Comparison of ENCODE assay signal across 8 mouse cellular contexts in genomic region chr10:118869591-118870001, GRCm38 (mm10). TPM values are rescaled to one million over a fixed set of nuclear protein-coding genes. Genes with fewer than 3 reads are reported as not detected.
DNase-seq lines count a peak whose midpoint lies in the region; ATAC-seq and TF ChIP-seq lines count a peak whose summit lies in the region.

No protein-coding gene starts in this region.

- peak overlapping the region; percentile 97 for H3K27ac ChIP-seq in hindbrain, embryonic 15.5 days (replicated peaks)
- H3K27ac ChIP-seq in left cerebral cortex, adult 2 months, result peak overlapping the region; percentile 90
- H3K27ac ChIP-seq in macrophage, result peak overlapping the region; percentile 51

- no peaks in the 10 kb centered on the region for H3K27me3 ChIP-seq in hindbrain, embryonic 15.5 days

- H3K36me3 ChIP-seq in hindbrain, embryonic 15.5 days, result 0 out of 2 replicates have a peak, but pooled peaks cover 3% of the 10 kb centered on the region
- peaks cover 8% of the 10 kb centered on the region; the same call in 1 of the 2 replicates for H3K36me3 ChIP-seq in macrophage (ENCODE audit: inconsistent target)

- H3K9ac ChIP-seq in hindbrain, embryonic 15.5 days, result peak overlapping the region; percentile 95

- no peak for TF ChIP-seq CTCF in left cerebral cortex, adult 2 months (IDR thresholded peaks at IDR 0.05)

- peaks cover 36% of the 10 kb centered on the region for H3K4me1 ChIP-seq in hindbrain, embryonic 15.5 days (replicated peaks)

- peak overlapping the region; percentile 91 for H3K4me2 ChIP-seq in hindbrain, embryonic 15.5 days

- peaks cover 37% of the 10 kb centered on the region for H3K79me2 ChIP-seq in macrophage (ENCODE audit: inconsistent target)

- H3K4me3 ChIP-seq in hindbrain, embryonic 15.5 days, result peak overlapping the region; percentile 97
- peak overlapping the region; percentile 91 for H3K4me3 ChIP-seq in left cerebral cortex, adult 2 months
- H3K4me3 ChIP-seq in macrophage (ENCODE audit: inconsistent target), result peak overlapping the region; percentile 56

- intact Hi-C loops in left cerebral cortex, adult 2 months (cut with DNase I), result loop anchor here (1.0 to 10.0 kb wide), 6 partner anchors 77 to 355 kb away; no protein-coding TSS in a partner anchor

- ATAC-seq in hindbrain, embryonic 15.5 days (ENCODE audit: low FRiP score, low read depth), result peak; percentile 69

- 0% methylated on average over 16 of the region's 16 CpGs for WGBS in hindbrain, embryonic 15.5 days
- WGBS in macrophage (ENCODE audit: missing documents), result 1% methylated on average over 16 of the region's 16 CpGs

- DNase-seq in NIH3T3 (ENCODE audit: low read depth), result peak; percentile 79
- peak; percentile 59 for DNase-seq in cerebellum, adult 9-10 months
- DNase-seq in frontal cortex, postnatal 36 days (ENCODE audit: low spot score in 2 of 2), result peak; percentile 64 to 68
- DNase-seq in left cerebral cortex, adult 2 months (ENCODE audit: extremely low spot score in 1 of 2, low spot score in 2 of 2), result peak; percentile 54 to 65
- DNase-seq in right cerebral cortex, postnatal 10 days (ENCODE audit: low spot score in 2 of 2), result peak; percentile 75 to 79
- DNase-seq in urinary bladder, postnatal 4 days (ENCODE audit: low spot score in 2 of 2), result peak; percentile 52 to 66

- no peaks in the 10 kb centered on the region for H3K9me3 ChIP-seq in hindbrain, embryonic 15.5 days

RNA-seq across cellular contexts. Expression of gene Dyrk2, which starts 0.4 kb away (rescaled TPM):
- polyA plus RNA-seq in hindbrain, embryonic 15.5 days (2015; fragmentation: Nextera tagmentation; extraction: Ambion mirVana), result 10.9 and 12.4 TPM in 2 replicates
- total RNA-seq in left cerebral cortex, adult 2 months (2021), result 10 to 100 TPM; 49.9 to 53.9 TPM
- total RNA-seq in macrophage (2018; cell fraction: chromatin; rRNA removed), result 100 to 1,000 TPM in 13 of 26 experiments, 10 to 100 TPM in 13; 22.8 to 226 (median 97.6) TPM
- 100 to 1,000 TPM in 8 of 26 experiments, 10 to 100 TPM in 18; 31.5 to 168 (median 47.3) TPM for total RNA-seq in macrophage (2018; cell fraction: cytosol; rRNA removed)
- 100 to 1,000 TPM in 17 of 26 experiments, 10 to 100 TPM in 9; 33.9 to 344 (median 137) TPM for total RNA-seq in macrophage (2018; cell fraction: nucleus; rRNA removed)
- 13.2 to 20.5 TPM (median 15.4 TPM) in 3 replicates for polyA plus RNA-seq in macrophage (2018)

Comparison
In these comparisons a context has a peak if more than half of its experiments do, and no peak if none do; other contexts are left out.
1. Peak in every context shown above with its lines: DNase-seq, ATAC-seq, H3K4me3 ChIP-seq and H3K27ac ChIP-seq.